8 mouse cellular contexts compared by ENCODE assay signal in genomic region chr17:71475705-71476089, GRCm38 (mm10). TPM values are rescaled to one million over a fixed set of nuclear protein-coding genes. Genes with fewer than 3 reads are reported as not detected.
DNase-seq lines count a peak whose midpoint lies in the region; ATAC-seq and TF ChIP-seq lines count a peak whose summit lies in the region.

No protein-coding gene starts in this region.

- no peaks in the 10 kb centered on the region for H3K4me1 ChIP-seq in ES-Bruce4 (ENCODE audit: control insufficient read depth, insufficient read depth, low read length)
- peaks cover 32% of the 10 kb centered on the region for H3K4me1 ChIP-seq in forebrain, embryonic 10.5 days
- H3K4me1 ChIP-seq in hindbrain, embryonic 12.5 days: peaks cover 13% of the 10 kb centered on the region

- TF ChIP-seq EP300 in ES-Bruce4 (IDR thresholded peaks at IDR 0.05; ENCODE audit: insufficient read depth, low read depth, low read length): no peak

- H3K4me2 ChIP-seq in hindbrain, embryonic 12.5 days (replicated peaks): peak overlapping the region; percentile 90

- TF ChIP-seq POLR2A in ES-Bruce4 (IDR thresholded peaks at IDR 0.05; ENCODE audit: insufficient read depth, low read length): no peak
- no peak for TF ChIP-seq POLR2A in brain, embryonic 14.5 days (IDR thresholded peaks at IDR 0.05; ENCODE audit: borderline replicate concordance, extremely low read depth, insufficient read depth, insufficient read length, poor library complexity, severe bottlenecking)

- peak; percentile 86 for ATAC-seq in hindbrain, embryonic 12.5 days (ENCODE audit: low FRiP score)

- no peaks in the 10 kb centered on the region for H3K27me3 ChIP-seq in ES-Bruce4 (ENCODE audit: control insufficient read depth, insufficient read depth, low read length, poor library complexity, severe bottlenecking)
- H3K27me3 ChIP-seq in forebrain, embryonic 10.5 days (ENCODE audit: poor library complexity, severe bottlenecking): no peaks in the 10 kb centered on the region
- H3K27me3 ChIP-seq in hindbrain, embryonic 12.5 days: no peaks in the 10 kb centered on the region

- DNase-seq in brain, embryonic 14.5 days (ENCODE audit: low read depth): peak; percentile 89
- peak; percentile 84 for DNase-seq in forebrain, embryonic 10.5 days (ENCODE audit: extremely low spot score, low spot score)
- peak; percentile 64 to 65 for DNase-seq in layer of hippocampus, postnatal 36 days
- peak; percentile 66 for DNase-seq in lung, postnatal 14 days
- DNase-seq in retina, embryonic 14.5 days (ENCODE audit: low spot score): peak; percentile 80
- peak; percentile 19 for DNase-seq in urinary bladder, postnatal 10 days (ENCODE audit: low spot score)

- H3K27ac ChIP-seq in ES-Bruce4 (ENCODE audit: insufficient read depth, low read length): no peak overlapping the region
- peak overlapping the region; percentile 99 for H3K27ac ChIP-seq in forebrain, embryonic 10.5 days
- H3K27ac ChIP-seq in hindbrain, embryonic 12.5 days: peak overlapping the region; percentile 99

- no peaks in the 10 kb centered on the region for H3K9me3 ChIP-seq in ES-Bruce4 (replicated peaks; ENCODE audit: control insufficient read depth, insufficient read depth, low read length, poor library complexity, severe bottlenecking)
- H3K9me3 ChIP-seq in forebrain, embryonic 10.5 days: no peaks in the 10 kb centered on the region
- H3K9me3 ChIP-seq in hindbrain, embryonic 12.5 days (replicated peaks): no peaks in the 10 kb centered on the region

- H3K4me3 ChIP-seq in ES-Bruce4 (ENCODE audit: low read depth, low read length): peak overlapping the region; percentile 82
- H3K4me3 ChIP-seq in forebrain, embryonic 10.5 days: peak overlapping the region; percentile 82
- H3K4me3 ChIP-seq in hindbrain, embryonic 12.5 days: peak overlapping the region; percentile 62

- WGBS in forebrain, embryonic 10.5 days: under 1% methylated on average over 31 of the region's 31 CpGs
- 1% methylated on average over 31 of the region's 31 CpGs for WGBS in hindbrain, embryonic 12.5 days

- H3K9ac ChIP-seq in ES-Bruce4 (ENCODE audit: low read depth, poor library complexity, severe bottlenecking): peak overlapping the region; percentile 89
- peak overlapping the region; percentile 91 for H3K9ac ChIP-seq in hindbrain, embryonic 12.5 days

- TF ChIP-seq CTCF in ES-Bruce4 (IDR thresholded peaks at IDR 0.05; ENCODE audit: low read depth, low read length): no peak
- TF ChIP-seq CTCF in brain, embryonic 14.5 days (IDR thresholded peaks at IDR 0.05; ENCODE audit: borderline replicate concordance, extremely low read depth, insufficient read depth, insufficient read length): no peak

- no peaks in the 10 kb centered on the region for H3K36me3 ChIP-seq in ES-Bruce4 (ENCODE audit: control insufficient read depth, insufficient read depth, low read length, poor library complexity, severe bottlenecking)
- peaks cover 4% of the 10 kb centered on the region; the same call in 1 of the 2 replicates for H3K36me3 ChIP-seq in forebrain, embryonic 10.5 days (replicated peaks)
- H3K36me3 ChIP-seq in hindbrain, embryonic 12.5 days: no peaks in the 10 kb centered on the region

RNA-seq across cellular contexts. Expression of gene Smchd1, which starts 0.6 kb away (rescaled TPM):
- 107 and 113 TPM in 2 replicates for polyA plus RNA-seq in ES-Bruce4 (2011; ENCODE audit: insufficient read depth, insufficient read length, low read depth, missing spikeins)
- 33.7 and 41.3 TPM in 2 replicates for polyA plus RNA-seq in brain, embryonic 14.5 days (2012; rRNA removed)
- polyA plus RNA-seq in forebrain, embryonic 10.5 days (2016; fragmentation: Nextera tagmentation; extraction: Ambion mirVana): 80.0 and 83.1 TPM in 2 replicates
- 59.2 and 65.3 TPM in 2 replicates for polyA plus RNA-seq in hindbrain, embryonic 12.5 days (2016; fragmentation: Nextera tagmentation; extraction: Ambion mirVana)
- 10 to 100 TPM; 32.0 to 39.4 TPM for total RNA-seq in layer of hippocampus, postnatal 36 days (2021)

RNA-seq across cellular contexts. Expression of gene Gm4707, which starts 16.0 kb away (rescaled TPM):
- polyA plus RNA-seq in ES-Bruce4 (2011; ENCODE audit: insufficient read depth, insufficient read length, low read depth, missing spikeins): 5.2 and 5.7 TPM in 2 replicates
- 0.54 and 1.4 TPM in 2 replicates for polyA plus RNA-seq in brain, embryonic 14.5 days (2012; rRNA removed)
- 5.8 and 6.9 TPM in 2 replicates for polyA plus RNA-seq in forebrain, embryonic 10.5 days (2016; fragmentation: Nextera tagmentation; extraction: Ambion mirVana)
- 2.8 and 3.4 TPM in 2 replicates for polyA plus RNA-seq in hindbrain, embryonic 12.5 days (2016; fragmentation: Nextera tagmentation; extraction: Ambion mirVana)
- total RNA-seq in layer of hippocampus, postnatal 36 days (2021): 1 to 10 TPM; 2.6 to 4.1 TPM

RNA-seq across cellular contexts. Expression of gene Ndc80, which starts 51.0 kb away (rescaled TPM):
- 57.2 and 58.6 TPM in 2 replicates for polyA plus RNA-seq in ES-Bruce4 (2011; ENCODE audit: insufficient read depth, insufficient read length, low read depth, missing spikeins)
- 5.6 and 6.8 TPM in 2 replicates for polyA plus RNA-seq in brain, embryonic 14.5 days (2012; rRNA removed)
- polyA plus RNA-seq in forebrain, embryonic 10.5 days (2016; fragmentation: Nextera tagmentation; extraction: Ambion mirVana): 66.9 and 72.7 TPM in 2 replicates
- 32.2 and 33.3 TPM in 2 replicates for polyA plus RNA-seq in hindbrain, embryonic 12.5 days (2016; fragmentation: Nextera tagmentation; extraction: Ambion mirVana)
- total RNA-seq in layer of hippocampus, postnatal 36 days (2021): under 1 TPM; 0.53 to 0.55 TPM

Comparison
In these comparisons a context has a peak if more than half of its experiments do, and no peak if none do; other contexts are left out.
1. DNase-seq: peak in every context shown above with its lines; median percentile 89 in brain, embryonic 14.5 days; 84 in forebrain, embryonic 10.5 days; 80 in retina, embryonic 14.5 days; 66 in lung, postnatal 14 days; 64 in layer of hippocampus, postnatal 36 days; 19 in urinary bladder, postnatal 10 days.